Mouse (Mus musculus): ENCODE data around the gene Polr1e. TPM values are rescaled to one million over a fixed set of nuclear protein-coding genes. Genes with fewer than 3 reads are reported as not detected.

Gene Polr1e
- 33.3 and 39.6 TPM in 2 replicates for polyA plus RNA-seq (2014; fragmentation: Nextera tagmentation; extraction: Ambion mirVana)

DNA sequence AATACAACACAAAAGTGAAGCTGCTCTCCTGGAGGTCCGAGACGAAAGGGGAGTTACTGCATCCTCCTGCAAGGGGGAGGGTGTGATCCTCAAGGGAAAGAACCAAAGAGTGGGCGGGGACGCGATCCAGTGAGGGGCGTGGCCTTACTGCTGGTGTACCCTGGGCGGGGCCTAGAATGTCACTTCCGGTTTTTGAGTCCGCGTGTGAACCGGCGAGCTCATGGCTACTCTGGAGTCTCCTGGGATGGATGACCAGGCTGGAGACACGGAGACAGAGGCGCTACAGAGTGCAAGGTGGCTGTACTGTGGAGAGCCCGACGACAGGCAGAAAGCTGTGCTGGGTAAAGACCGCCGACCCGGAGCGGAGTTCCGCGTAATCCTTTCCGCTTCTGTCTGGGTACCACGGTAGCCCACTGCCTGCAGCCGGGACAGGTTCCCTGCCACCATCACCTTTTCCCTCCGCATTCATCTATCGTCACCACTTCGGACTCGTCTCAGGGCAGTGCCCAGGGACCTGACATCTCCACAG is at the start of gene Polr1e:
Gene Polr1e, plus strand, starts transcription at position 132 of the 529 bp plus-strand sequence.
- H3K4me3 ChIP-seq (replicated peaks; ENCODE audit: low read depth, low read length), result peak within 1 kb of the TSS; percentile 61
- 0% methylated on average over 29 of the region's 29 CpGs for WGBS
- H3K27me3 ChIP-seq (ENCODE audit: control insufficient read depth, insufficient read depth, low read length), result no peaks in the 10 kb centered on the region
- ATAC-seq (ENCODE audit: low FRiP score, low TSS enrichment), result peak; percentile 89
- peaks cover 14% of the 10 kb centered on the region for H3K36me3 ChIP-seq (ENCODE audit: control insufficient read depth, insufficient read depth, low read length)
- peak; percentile 94 for DNase-seq
- H3K4me1 ChIP-seq (ENCODE audit: control insufficient read depth, insufficient read depth, low read length), result peaks cover 16% of the 10 kb centered on the region
- H3K27ac ChIP-seq (replicated peaks; ENCODE audit: low read depth, low read length), result 0 out of 2 replicates have a peak within 1 kb of the TSS, but pooled peaks have one; percentile 14
- peak within 1 kb of the TSS; percentile 91 for H3K4me2 ChIP-seq (ENCODE audit: low read length)
- H3K9me3 ChIP-seq (ENCODE audit: control insufficient read depth, low read length), result no peaks in the 10 kb centered on the region
- H3K9ac ChIP-seq (replicated peaks; ENCODE audit: low read length), result peak within 1 kb of the TSS; percentile 60

DNA sequence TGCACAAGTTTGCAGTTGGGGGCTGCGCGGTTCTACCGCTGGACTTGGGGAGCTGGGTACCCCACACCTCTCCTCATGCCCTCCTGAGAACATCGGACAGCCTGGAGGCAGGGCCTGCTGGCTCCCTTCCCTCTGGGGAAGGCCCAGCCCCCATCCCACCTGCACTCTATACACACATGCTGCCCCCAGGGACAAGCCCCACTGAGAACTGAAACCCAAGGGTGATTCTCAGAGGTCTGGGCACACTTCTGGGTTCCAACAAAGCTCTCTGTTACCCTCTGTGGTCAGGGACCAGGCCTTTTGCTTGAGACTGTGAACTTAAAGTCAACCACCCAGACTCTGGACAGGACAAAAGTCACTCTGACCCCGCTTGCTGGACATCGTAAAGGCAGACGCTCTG is 48.3 kb upstream of the Polr1e start:
- H3K36me3 ChIP-seq (ENCODE audit: control insufficient read depth, insufficient read depth, low read length), result no peaks in the 10 kb centered on the region
- no peaks in the 10 kb centered on the region for H3K27me3 ChIP-seq (ENCODE audit: control insufficient read depth, insufficient read depth, low read length)
- H3K9me3 ChIP-seq (ENCODE audit: control insufficient read depth, low read length), result no peaks in the 10 kb centered on the region
- no peak for ATAC-seq (ENCODE audit: low FRiP score, low TSS enrichment)
- 96% methylated on average over 7 of the region's 7 CpGs for WGBS
- no peak overlapping the region for H3K4me3 ChIP-seq (replicated peaks; ENCODE audit: low read depth, low read length)
- no peaks in the 10 kb centered on the region for H3K4me1 ChIP-seq (ENCODE audit: control insufficient read depth, insufficient read depth, low read length)
- no peak overlapping the region for H3K9ac ChIP-seq (replicated peaks; ENCODE audit: low read length)
- H3K4me2 ChIP-seq (ENCODE audit: low read length), result no peak overlapping the region
- no peak for DNase-seq
- H3K27ac ChIP-seq (replicated peaks; ENCODE audit: low read depth, low read length), result no peak overlapping the region

DNA sequence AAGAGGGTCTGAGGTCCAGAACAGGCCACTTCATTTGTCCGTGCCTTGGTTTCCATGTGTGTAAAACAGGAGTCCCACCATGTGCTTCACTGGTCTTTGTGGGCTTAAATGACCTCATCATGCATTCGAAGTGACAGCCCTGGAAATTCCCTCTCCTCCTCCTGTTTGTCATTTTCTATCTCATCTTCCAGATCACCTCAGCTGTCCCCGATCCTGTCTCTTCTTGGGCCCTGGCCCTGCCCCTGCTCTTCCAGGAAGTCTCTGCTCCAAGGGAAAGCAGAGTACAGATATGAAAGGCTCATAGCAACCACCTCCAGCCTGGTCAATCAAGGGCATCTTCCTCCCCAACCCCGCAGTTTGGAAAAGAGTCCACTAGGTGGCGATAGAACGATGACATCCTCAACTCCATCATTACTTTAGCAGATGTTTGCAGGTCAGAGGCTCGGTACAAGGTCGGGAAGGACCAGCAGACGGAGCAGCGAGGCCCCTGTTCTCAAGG is 47.7 kb upstream of the Polr1e start:
- Histone ChIP-seq H3K27me3 (ENCODE audit: control insufficient read depth, insufficient read depth, low read length) (no peaks in the 10 kb centered on the region), H3K4me3 (replicated peaks; ENCODE audit: low read depth, low read length) (no peak overlapping the region), H3K27ac (replicated peaks; ENCODE audit: low read depth, low read length) (no peak overlapping the region), H3K36me3 (ENCODE audit: control insufficient read depth, insufficient read depth, low read length) (no peaks in the 10 kb centered on the region), H3K4me2 (ENCODE audit: low read length) (no peak overlapping the region), H3K4me1 (ENCODE audit: control insufficient read depth, insufficient read depth, low read length) (no peaks in the 10 kb centered on the region), H3K9ac (replicated peaks; ENCODE audit: low read length) (no peak overlapping the region), H3K9me3 (ENCODE audit: control insufficient read depth, low read length) (no peaks in the 10 kb centered on the region)
- no peak for ATAC-seq (ENCODE audit: low FRiP score, low TSS enrichment)
- peak; percentile 76 for DNase-seq
- WGBS, result 24% methylated on average over 10 of the region's 10 CpGs

DNA sequence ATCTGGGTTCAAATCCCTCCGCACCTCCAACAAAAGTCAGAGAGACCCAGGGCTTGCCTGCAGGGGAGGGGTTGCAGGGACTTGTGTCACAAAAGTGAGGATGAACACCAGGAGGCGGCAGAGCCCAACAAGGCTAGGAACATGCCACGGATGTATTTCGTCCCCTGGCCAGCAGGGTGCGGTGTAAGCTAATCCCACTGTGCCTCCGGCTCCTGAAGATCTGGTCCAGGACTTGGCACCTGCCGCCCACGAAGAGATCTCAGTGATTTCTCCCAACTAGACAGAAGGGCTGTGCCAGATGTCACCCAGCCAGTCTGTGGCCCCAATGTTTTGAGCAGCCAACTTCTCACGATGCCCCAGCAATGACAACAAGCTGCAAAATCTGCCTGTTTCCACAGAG is 44.9 kb upstream of the Polr1e start:
- DNase-seq (peak; percentile 76), ATAC-seq (ENCODE audit: low FRiP score, low TSS enrichment) (no peak; the same call in 1 of the 2 replicates)
- Histone ChIP-seq H3K9ac (replicated peaks; ENCODE audit: low read length) (no peak overlapping the region), H3K27ac (replicated peaks; ENCODE audit: low read depth, low read length) (no peak overlapping the region), H3K27me3 (ENCODE audit: control insufficient read depth, insufficient read depth, low read length) (no peaks in the 10 kb centered on the region), H3K36me3 (ENCODE audit: control insufficient read depth, insufficient read depth, low read length) (no peaks in the 10 kb centered on the region), H3K9me3 (ENCODE audit: control insufficient read depth, low read length) (no peaks in the 10 kb centered on the region), H3K4me3 (replicated peaks; ENCODE audit: low read depth, low read length) (no peak overlapping the region), H3K4me2 (ENCODE audit: low read length) (peak overlapping the region; percentile 14), H3K4me1 (ENCODE audit: control insufficient read depth, insufficient read depth, low read length) (no peaks in the 10 kb centered on the region)
- WGBS, result 12% methylated on average over 9 of the region's 9 CpGs

DNA sequence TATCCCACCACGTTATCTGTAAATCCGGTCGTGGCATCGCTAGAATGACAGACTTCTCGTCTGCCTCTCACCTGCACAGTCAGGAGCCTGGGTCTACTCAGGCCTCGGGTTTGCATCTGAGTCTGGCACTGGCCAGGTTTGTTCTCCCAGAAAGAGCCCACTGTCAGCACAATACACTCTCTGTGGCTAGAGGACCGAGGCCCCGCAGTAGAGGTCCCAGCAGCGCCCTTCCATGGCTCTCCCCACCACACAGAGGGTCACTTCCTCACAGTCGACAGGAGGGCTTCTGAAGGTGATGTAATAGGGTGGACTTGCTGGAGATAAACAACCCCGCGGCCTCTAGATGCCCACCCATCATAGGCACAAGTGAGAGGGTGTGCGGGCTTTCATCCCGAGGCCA is 44.5 kb upstream of the Polr1e start:
- no peak overlapping the region for H3K4me3 ChIP-seq (replicated peaks; ENCODE audit: low read depth, low read length)
- no peak overlapping the region for H3K27ac ChIP-seq (replicated peaks; ENCODE audit: low read depth, low read length)
- 56% methylated on average over 14 of the region's 14 CpGs for WGBS
- DNase-seq (no peak), ATAC-seq (ENCODE audit: low FRiP score, low TSS enrichment) (no peak)
- no peaks in the 10 kb centered on the region for H3K36me3 ChIP-seq (ENCODE audit: control insufficient read depth, insufficient read depth, low read length)
- no peaks in the 10 kb centered on the region for H3K27me3 ChIP-seq (ENCODE audit: control insufficient read depth, insufficient read depth, low read length)
- peak overlapping the region; percentile 14 for H3K4me2 ChIP-seq (ENCODE audit: low read length)
- H3K4me1 ChIP-seq (ENCODE audit: control insufficient read depth, insufficient read depth, low read length), result no peaks in the 10 kb centered on the region
- no peaks in the 10 kb centered on the region for H3K9me3 ChIP-seq (ENCODE audit: control insufficient read depth, low read length)
- H3K9ac ChIP-seq (replicated peaks; ENCODE audit: low read length), result no peak overlapping the region

DNA sequence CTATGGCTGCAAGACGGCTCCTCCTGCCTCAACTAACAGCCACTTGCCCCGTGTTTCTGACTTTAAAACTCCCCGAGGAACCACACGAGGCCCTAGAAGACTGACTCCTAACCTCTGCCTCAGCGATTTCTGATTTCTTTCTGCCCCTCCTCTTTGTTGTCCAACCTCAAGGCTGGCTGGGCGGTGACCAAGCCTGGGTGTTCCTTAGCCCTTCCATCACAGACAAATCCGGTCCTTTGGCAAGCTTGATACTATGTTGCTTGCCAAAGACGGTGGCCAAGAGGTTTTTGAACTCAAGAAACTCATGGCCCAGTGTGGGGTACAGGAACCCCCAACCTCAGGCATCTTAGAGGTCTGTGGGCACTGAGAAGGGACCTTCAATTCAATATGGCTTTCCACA is 44.1 kb upstream of the Polr1e start:
- H3K9me3 ChIP-seq (ENCODE audit: control insufficient read depth, low read length), result no peaks in the 10 kb centered on the region
- no peak overlapping the region for H3K4me2 ChIP-seq (ENCODE audit: low read length)
- no peaks in the 10 kb centered on the region for H3K36me3 ChIP-seq (ENCODE audit: control insufficient read depth, insufficient read depth, low read length)
- 83% methylated on average over 8 of the region's 8 CpGs for WGBS
- no peak overlapping the region for H3K4me3 ChIP-seq (replicated peaks; ENCODE audit: low read depth, low read length)
- ATAC-seq (ENCODE audit: low FRiP score, low TSS enrichment) (no peak), DNase-seq (no peak)
- no peak overlapping the region for H3K9ac ChIP-seq (replicated peaks; ENCODE audit: low read length)
- no peaks in the 10 kb centered on the region for H3K27me3 ChIP-seq (ENCODE audit: control insufficient read depth, insufficient read depth, low read length)
- H3K4me1 ChIP-seq (ENCODE audit: control insufficient read depth, insufficient read depth, low read length), result no peaks in the 10 kb centered on the region
- no peak overlapping the region for H3K27ac ChIP-seq (replicated peaks; ENCODE audit: low read depth, low read length)

DNA sequence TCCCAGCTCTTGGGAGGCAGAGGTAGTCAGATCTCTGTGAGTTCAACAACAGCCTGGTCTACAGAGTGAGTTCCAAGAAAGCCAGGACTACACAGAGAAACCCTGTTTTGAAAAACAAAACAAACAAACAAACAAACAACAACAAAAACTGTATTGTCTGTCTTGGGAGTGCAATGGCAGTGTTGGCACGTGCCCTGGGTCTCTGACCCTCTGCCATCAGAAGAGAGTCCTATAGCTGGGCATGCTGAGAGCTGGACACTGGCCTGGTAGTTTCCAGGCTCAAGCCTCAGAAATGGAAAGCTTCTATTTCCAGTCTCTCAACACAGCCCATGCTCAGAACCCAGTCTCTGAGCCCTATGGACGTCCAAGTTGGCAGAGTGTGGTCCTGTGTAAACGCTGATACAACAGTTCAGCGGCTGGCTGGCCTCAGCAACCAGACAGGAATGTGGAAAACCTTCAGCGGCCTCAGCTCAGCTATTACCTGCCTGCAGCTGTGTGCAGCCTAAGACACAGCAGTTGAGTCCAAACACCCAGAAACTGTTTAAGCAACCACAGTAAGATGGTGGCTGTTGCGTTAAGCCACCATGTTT is 42.3 kb upstream of the Polr1e start:
- DNase-seq, result no peak
- ATAC-seq (ENCODE audit: low FRiP score, low TSS enrichment), result no peak
- Histone ChIP-seq H3K4me1 (ENCODE audit: control insufficient read depth, insufficient read depth, low read length) (no peaks in the 10 kb centered on the region), H3K9ac (replicated peaks; ENCODE audit: low read length) (no peak overlapping the region), H3K27me3 (ENCODE audit: control insufficient read depth, insufficient read depth, low read length) (no peaks in the 10 kb centered on the region), H3K36me3 (ENCODE audit: control insufficient read depth, insufficient read depth, low read length) (no peaks in the 10 kb centered on the region), H3K4me3 (replicated peaks; ENCODE audit: low read depth, low read length) (no peak overlapping the region), H3K4me2 (ENCODE audit: low read length) (no peak overlapping the region), H3K27ac (replicated peaks; ENCODE audit: low read depth, low read length) (no peak overlapping the region), H3K9me3 (ENCODE audit: control insufficient read depth, low read length) (no peaks in the 10 kb centered on the region)
- 88% methylated on average over 6 of the region's 6 CpGs for WGBS

DNA sequence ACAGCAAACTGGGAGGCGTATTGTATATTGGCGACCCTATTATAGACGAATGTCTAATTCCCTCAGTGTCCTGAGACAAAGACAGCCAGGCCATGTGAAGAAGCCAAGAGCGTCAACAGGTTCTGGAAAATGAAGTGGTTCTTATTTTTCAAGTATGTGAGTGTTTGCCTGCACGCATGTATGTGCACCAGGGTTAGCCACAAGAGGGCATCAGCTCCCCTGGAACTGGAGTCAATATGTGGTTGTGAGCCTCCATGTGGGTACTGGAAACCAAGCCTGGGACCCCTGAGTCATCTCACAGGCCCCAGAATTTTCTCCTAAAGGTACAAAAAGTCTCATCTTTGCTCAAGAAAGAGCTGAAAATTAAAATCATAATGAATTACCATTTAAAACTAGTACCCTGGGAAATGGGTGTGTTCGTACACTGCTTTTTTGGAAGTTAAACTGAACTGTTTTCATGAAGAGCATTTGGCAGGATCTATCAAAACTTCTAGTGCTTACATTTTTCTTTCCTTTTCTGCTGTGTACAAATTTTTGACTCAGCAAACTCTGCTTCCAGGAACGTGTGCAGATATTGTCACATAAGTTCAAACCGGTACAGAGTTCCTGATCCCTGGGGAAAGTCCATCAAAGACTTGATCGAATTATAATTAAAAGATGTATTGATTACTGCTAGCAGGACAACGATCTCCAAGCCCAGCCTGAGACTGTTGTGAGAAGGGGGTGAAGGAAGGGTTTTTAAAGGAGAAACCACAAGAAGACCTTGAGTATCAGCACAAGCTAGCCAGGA is 41.3 kb upstream of the Polr1e start:
- Histone ChIP-seq H3K36me3 (ENCODE audit: control insufficient read depth, insufficient read depth, low read length) (no peaks in the 10 kb centered on the region), H3K9me3 (ENCODE audit: control insufficient read depth, low read length) (no peaks in the 10 kb centered on the region), H3K27ac (replicated peaks; ENCODE audit: low read depth, low read length) (no peak overlapping the region), H3K4me2 (ENCODE audit: low read length) (no peak overlapping the region), H3K4me3 (replicated peaks; ENCODE audit: low read depth, low read length) (no peak overlapping the region), H3K4me1 (ENCODE audit: control insufficient read depth, insufficient read depth, low read length) (peaks cover 7% of the 10 kb centered on the region; the same call in 1 of the 2 replicates), H3K27me3 (ENCODE audit: control insufficient read depth, insufficient read depth, low read length) (no peaks in the 10 kb centered on the region), H3K9ac (replicated peaks; ENCODE audit: low read length) (no peak overlapping the region)
- WGBS, result 89% methylated on average over 10 of the region's 10 CpGs
- DNase-seq (no peak), ATAC-seq (ENCODE audit: low FRiP score, low TSS enrichment) (no peak)
